Mouse (Mus musculus): ENCODE measurements around the gene Sorbs2. TPM values are rescaled to one million over a fixed set of nuclear protein-coding genes. Genes with fewer than 3 reads are reported as not detected.

The Sorbs2 gene
- polyA plus RNA-seq, 1 experiment from 2014 or later, result 23.9 TPM

- Histone ChIP-seq H3K4me1 (replicated peaks; ENCODE audit: control insufficient read depth, insufficient read depth, low read length) (no peaks in the 10 kb centered on the region), H3K9me3 (ENCODE audit: control insufficient read depth, low read length) (no peaks in the 10 kb centered on the region), H3K27ac (ENCODE audit: low read length) (no peak overlapping the region), H3K4me2 (ENCODE audit: low read depth, low read length) (no peak overlapping the region), H3K9ac (ENCODE audit: low read length) (no peak overlapping the region), H3K36me3 (ENCODE audit: control insufficient read depth, insufficient read depth, low read length) (no peaks in the 10 kb centered on the region), H3K27me3 (ENCODE audit: control insufficient read depth, insufficient read depth, low read depth, low read length) (no peaks in the 10 kb centered on the region), H3K4me3 (ENCODE audit: low read length) (no peak overlapping the region)
- 71% methylated on average over 8 of the region's 8 CpGs for WGBS
- ATAC-seq (ENCODE audit: low read depth), result no peak
These were observed 226.5 kb downstream of the Sorbs2 start for GRCm38 (mm10) chr8:45734071-45734470.

DNA sequence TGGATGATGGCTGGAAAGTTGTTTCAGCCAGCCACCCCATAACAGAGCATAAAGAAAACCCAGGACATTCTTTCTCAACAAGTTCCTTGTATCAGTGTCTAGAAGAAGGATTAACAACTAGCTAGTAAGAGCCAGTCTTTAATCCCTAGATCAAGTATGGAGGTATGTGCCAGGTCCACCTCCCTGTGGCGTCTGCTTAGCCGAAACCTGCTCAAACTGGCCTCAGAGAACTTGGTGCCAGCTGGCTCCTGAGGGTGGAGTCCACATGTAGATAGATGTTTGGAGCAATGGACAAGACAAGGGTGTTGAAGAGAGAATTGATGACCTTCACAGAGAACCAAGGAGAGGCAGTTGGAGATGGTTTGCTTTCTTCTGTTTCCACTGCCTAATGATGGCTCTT, 229.7 kb downstream of the Sorbs2 start:
- H3K27ac ChIP-seq (ENCODE audit: low read length), result no peak overlapping the region
- H3K9ac ChIP-seq (ENCODE audit: low read length), result no peak overlapping the region
- no peak for ATAC-seq (ENCODE audit: low read depth)
- H3K4me1 ChIP-seq (replicated peaks; ENCODE audit: control insufficient read depth, insufficient read depth, low read length), result no peaks in the 10 kb centered on the region
- no peaks in the 10 kb centered on the region for H3K9me3 ChIP-seq (ENCODE audit: control insufficient read depth, low read length)
- H3K36me3 ChIP-seq (ENCODE audit: control insufficient read depth, insufficient read depth, low read length), result no peaks in the 10 kb centered on the region
- no peak overlapping the region for H3K4me3 ChIP-seq (ENCODE audit: low read length)
- no peak overlapping the region for H3K4me2 ChIP-seq (ENCODE audit: low read depth, low read length)
- 84% methylated on average over 2 of the region's 2 CpGs for WGBS
- H3K27me3 ChIP-seq (ENCODE audit: control insufficient read depth, insufficient read depth, low read depth, low read length), result no peaks in the 10 kb centered on the region

DNA sequence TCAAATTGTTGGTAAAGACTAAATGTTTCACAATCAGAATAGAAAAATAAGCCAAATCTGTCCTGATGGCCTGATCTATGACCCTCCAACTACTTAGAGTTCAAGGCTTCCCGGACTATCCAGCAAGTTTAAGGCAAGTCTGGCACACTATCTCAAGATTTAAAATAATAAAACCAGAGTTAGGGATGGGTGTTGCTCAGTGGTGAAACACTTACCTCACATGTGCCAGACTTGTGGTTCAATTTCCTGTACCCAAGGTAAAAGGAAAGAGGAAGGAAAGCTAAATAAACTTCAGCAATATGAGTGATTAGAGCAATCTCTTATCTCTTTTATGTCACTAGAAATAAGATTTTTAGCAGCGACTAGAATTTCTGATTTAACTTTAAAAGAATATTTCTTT, 235.7 kb downstream of the Sorbs2 start:
- Histone ChIP-seq H3K4me1 (replicated peaks; ENCODE audit: control insufficient read depth, insufficient read depth, low read length) (no peaks in the 10 kb centered on the region), H3K9ac (ENCODE audit: low read length) (no peak overlapping the region), H3K4me3 (ENCODE audit: low read length) (no peak overlapping the region), H3K9me3 (ENCODE audit: control insufficient read depth, low read length) (no peaks in the 10 kb centered on the region), H3K27ac (ENCODE audit: low read length) (no peak overlapping the region), H3K36me3 (ENCODE audit: control insufficient read depth, insufficient read depth, low read length) (no peaks in the 10 kb centered on the region), H3K4me2 (ENCODE audit: low read depth, low read length) (no peak overlapping the region), H3K27me3 (ENCODE audit: control insufficient read depth, insufficient read depth, low read depth, low read length) (no peaks in the 10 kb centered on the region)
- 65% methylated on average over 2 of the region's 2 CpGs for WGBS
- no peak for ATAC-seq (ENCODE audit: low read depth)

GRCm38 (mm10) chr8:45743739-45744138, 236.2 kb downstream of the Sorbs2 start:
- Histone ChIP-seq H3K27ac (ENCODE audit: low read length) (no peak overlapping the region), H3K4me2 (ENCODE audit: low read depth, low read length) (no peak overlapping the region), H3K4me3 (ENCODE audit: low read length) (no peak overlapping the region), H3K9ac (ENCODE audit: low read length) (no peak overlapping the region), H3K27me3 (ENCODE audit: control insufficient read depth, insufficient read depth, low read depth, low read length) (no peaks in the 10 kb centered on the region), H3K9me3 (ENCODE audit: control insufficient read depth, low read length) (no peaks in the 10 kb centered on the region), H3K4me1 (replicated peaks; ENCODE audit: control insufficient read depth, insufficient read depth, low read length) (no peaks in the 10 kb centered on the region), H3K36me3 (ENCODE audit: control insufficient read depth, insufficient read depth, low read length) (no peaks in the 10 kb centered on the region)
- no peak for ATAC-seq (ENCODE audit: low read depth)

DNA sequence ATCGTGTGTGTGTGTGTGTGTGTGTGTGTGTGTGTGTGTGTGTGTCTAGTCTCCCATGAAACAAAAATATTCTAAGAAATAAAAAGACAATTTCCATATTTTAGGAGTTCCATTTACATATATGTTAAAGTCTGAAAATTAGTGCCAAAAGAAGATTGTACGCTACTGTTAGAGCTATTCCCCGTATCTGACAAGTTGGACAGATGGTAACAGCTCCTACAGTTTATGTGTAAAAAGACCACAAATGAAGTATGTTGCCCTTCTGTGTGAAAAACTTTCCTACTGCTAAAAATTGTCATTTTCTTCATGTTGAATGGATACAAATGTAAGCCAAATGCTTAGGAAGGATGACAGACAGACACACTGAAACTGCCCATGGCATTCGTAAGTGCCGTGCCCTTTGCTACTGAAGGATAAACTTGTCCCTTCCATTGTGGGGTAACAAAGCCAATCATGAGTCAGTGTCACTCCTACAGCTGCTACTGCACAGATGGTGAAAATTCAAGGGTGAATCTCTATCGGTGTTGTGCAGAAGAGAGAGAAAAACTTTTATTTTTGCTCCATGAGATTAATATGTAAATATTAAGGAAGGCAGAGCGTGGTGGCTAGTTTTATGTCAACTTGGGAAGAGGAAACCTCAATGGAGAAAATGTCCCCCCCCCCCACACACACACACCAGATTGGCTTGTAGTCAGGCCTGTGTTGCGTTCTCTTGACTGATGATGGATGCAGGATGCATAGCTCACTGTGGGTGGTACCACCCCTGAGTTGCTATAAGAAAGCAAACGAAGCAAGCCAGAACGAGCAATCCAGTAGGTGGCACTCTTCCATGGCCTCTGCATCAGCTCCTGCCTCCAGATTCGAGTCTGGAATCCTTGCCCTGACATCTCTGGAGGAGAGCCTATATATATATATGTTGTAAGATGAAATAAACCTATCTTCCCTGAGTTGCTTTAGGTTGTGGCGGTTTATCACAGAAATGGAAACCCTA, 244.2 kb downstream of the Sorbs2 start:
- Histone ChIP-seq H3K4me3 (ENCODE audit: low read length) (no peak overlapping the region), H3K27ac (ENCODE audit: low read length) (no peak overlapping the region), H3K9ac (ENCODE audit: low read length) (no peak overlapping the region), H3K4me1 (replicated peaks; ENCODE audit: control insufficient read depth, insufficient read depth, low read length) (no peaks in the 10 kb centered on the region), H3K4me2 (ENCODE audit: low read depth, low read length) (no peak overlapping the region), H3K36me3 (ENCODE audit: control insufficient read depth, insufficient read depth, low read length) (no peaks in the 10 kb centered on the region), H3K27me3 (ENCODE audit: control insufficient read depth, insufficient read depth, low read depth, low read length) (no peaks in the 10 kb centered on the region), H3K9me3 (ENCODE audit: control insufficient read depth, low read length) (no peaks in the 10 kb centered on the region)
- no peak for ATAC-seq (ENCODE audit: low read depth)
- WGBS, result 68% methylated on average over 12 of the region's 12 CpGs

DNA sequence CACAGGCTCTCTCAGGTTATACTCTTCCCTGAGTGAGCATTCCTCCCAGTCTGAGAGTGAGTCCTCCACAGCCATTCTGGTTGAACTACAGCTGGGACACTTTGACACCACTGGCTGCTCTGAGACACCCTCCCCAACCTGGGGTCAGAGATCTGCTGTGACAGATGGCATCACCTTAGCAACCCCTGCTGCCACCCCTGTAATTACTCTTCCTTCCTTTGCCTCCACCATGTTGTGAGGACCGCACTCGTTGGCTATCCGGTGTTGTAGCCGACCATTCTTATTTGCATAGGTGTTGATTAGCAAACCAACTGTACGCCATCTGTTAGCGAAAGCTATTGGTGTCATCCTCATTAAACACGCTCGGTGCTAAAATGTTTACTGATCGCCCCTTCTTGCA, 247.9 kb downstream of the Sorbs2 start:
- no peak overlapping the region for H3K4me3 ChIP-seq (ENCODE audit: low read length)
- no peak overlapping the region for H3K4me2 ChIP-seq (ENCODE audit: low read depth, low read length)
- no peaks in the 10 kb centered on the region for H3K27me3 ChIP-seq (ENCODE audit: control insufficient read depth, insufficient read depth, low read depth, low read length)
- no peak overlapping the region for H3K27ac ChIP-seq (ENCODE audit: low read length)
- no peak for ATAC-seq (ENCODE audit: low read depth)
- WGBS, result 87% methylated on average over 9 of the region's 9 CpGs
- no peaks in the 10 kb centered on the region for H3K4me1 ChIP-seq (replicated peaks; ENCODE audit: control insufficient read depth, insufficient read depth, low read length)
- no peak overlapping the region for H3K9ac ChIP-seq (ENCODE audit: low read length)
- no peaks in the 10 kb centered on the region for H3K36me3 ChIP-seq (ENCODE audit: control insufficient read depth, insufficient read depth, low read length)
- no peaks in the 10 kb centered on the region for H3K9me3 ChIP-seq (ENCODE audit: control insufficient read depth, low read length)

DNA sequence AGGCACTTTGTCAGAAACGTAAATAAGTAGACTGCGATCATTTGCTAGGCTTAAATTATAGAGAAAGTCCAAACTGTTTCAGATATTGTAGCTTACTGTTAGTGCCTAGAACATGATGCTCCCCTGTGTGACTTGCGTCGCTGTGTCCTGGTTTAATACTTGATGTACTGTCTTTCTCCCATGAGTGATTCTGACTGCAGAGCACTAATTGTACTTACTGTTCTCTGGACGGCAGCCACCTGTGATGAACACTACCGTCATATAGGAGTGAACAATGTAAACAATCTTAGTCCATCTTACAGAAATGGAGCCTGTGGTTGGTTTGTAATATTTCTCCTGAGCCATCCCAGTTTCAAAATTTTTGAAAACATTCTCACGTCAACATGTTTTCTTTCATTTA, 248.4 kb downstream of the Sorbs2 start:
- Histone ChIP-seq H3K4me3 (ENCODE audit: low read length) (no peak overlapping the region), H3K4me2 (ENCODE audit: low read depth, low read length) (no peak overlapping the region), H3K27ac (ENCODE audit: low read length) (no peak overlapping the region), H3K4me1 (replicated peaks; ENCODE audit: control insufficient read depth, insufficient read depth, low read length) (peaks cover under 1% of the 10 kb centered on the region; the same call in 1 of the 2 replicates), H3K36me3 (ENCODE audit: control insufficient read depth, insufficient read depth, low read length) (no peaks in the 10 kb centered on the region), H3K9ac (ENCODE audit: low read length) (no peak overlapping the region), H3K27me3 (ENCODE audit: control insufficient read depth, insufficient read depth, low read depth, low read length) (no peaks in the 10 kb centered on the region), H3K9me3 (ENCODE audit: control insufficient read depth, low read length) (no peaks in the 10 kb centered on the region)
- WGBS, result 71% methylated on average over 7 of the region's 7 CpGs
- no peak for ATAC-seq (ENCODE audit: low read depth)

DNA sequence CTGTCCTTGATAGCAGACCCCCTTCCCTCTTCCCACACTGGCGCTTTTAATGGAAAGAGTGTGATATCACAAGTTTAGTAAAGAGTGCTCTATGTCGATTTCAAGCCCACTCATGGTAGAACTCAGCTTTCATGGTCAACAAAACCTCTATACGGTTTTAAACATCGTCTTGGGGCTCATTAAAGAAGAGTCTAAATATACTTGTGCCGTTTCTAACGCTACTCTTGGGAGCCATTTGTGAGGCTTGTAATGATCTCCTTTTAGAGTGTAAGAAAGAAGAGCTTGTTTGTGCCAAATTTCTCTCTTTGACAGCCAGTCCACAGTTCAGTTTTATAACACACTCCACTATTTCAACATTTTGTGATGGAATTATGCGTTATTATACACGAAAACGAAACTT, 253.0 kb downstream of the Sorbs2 start:
- Histone ChIP-seq H3K4me2 (ENCODE audit: low read depth, low read length) (no peak overlapping the region), H3K27ac (ENCODE audit: low read length) (no peak overlapping the region), H3K4me3 (ENCODE audit: low read length) (no peak overlapping the region), H3K9ac (ENCODE audit: low read length) (no peak overlapping the region), H3K4me1 (replicated peaks; ENCODE audit: control insufficient read depth, insufficient read depth, low read length) (peaks cover 9% of the 10 kb centered on the region; the same call in 1 of the 2 replicates), H3K27me3 (ENCODE audit: control insufficient read depth, insufficient read depth, low read depth, low read length) (no peaks in the 10 kb centered on the region), H3K9me3 (ENCODE audit: control insufficient read depth, low read length) (no peaks in the 10 kb centered on the region), H3K36me3 (ENCODE audit: control insufficient read depth, insufficient read depth, low read length) (no peaks in the 10 kb centered on the region)
- 65% methylated on average over 9 of the region's 9 CpGs for WGBS
- ATAC-seq (ENCODE audit: low read depth), result no peak

DNA sequence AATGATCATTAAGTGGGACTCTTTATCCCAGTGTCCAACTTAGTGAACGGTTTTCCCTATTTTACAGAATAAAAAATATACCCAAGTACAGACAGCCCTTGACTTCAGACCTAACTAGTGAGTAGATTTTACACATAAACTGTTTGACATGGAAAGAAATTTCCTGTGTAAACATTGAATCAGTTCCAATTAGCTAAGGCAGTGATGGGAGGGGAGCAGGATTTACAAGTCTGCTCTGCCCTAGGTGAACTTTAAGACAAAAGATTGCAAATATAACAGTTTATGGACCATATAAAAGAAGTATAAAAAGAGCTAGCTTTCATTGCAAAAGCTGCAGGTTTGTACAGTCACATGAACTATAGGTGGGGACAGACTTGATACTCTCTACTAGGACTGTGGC, 253.5 kb downstream of the Sorbs2 start:
- no peak for ATAC-seq (ENCODE audit: low read depth)
- H3K27me3 ChIP-seq (ENCODE audit: control insufficient read depth, insufficient read depth, low read depth, low read length), result no peaks in the 10 kb centered on the region
- no peaks in the 10 kb centered on the region for H3K36me3 ChIP-seq (ENCODE audit: control insufficient read depth, insufficient read depth, low read length)
- H3K4me3 ChIP-seq (ENCODE audit: low read length), result no peak overlapping the region
- H3K9me3 ChIP-seq (ENCODE audit: control insufficient read depth, low read length), result no peaks in the 10 kb centered on the region
- H3K4me1 ChIP-seq (replicated peaks; ENCODE audit: control insufficient read depth, insufficient read depth, low read length), result peaks cover 9% of the 10 kb centered on the region; the same call in 1 of the 2 replicates
- no peak overlapping the region for H3K4me2 ChIP-seq (ENCODE audit: low read depth, low read length)
- no peak overlapping the region for H3K27ac ChIP-seq (ENCODE audit: low read length)
- 44% methylated on average over 1 of the region's 1 CpGs for WGBS
- H3K9ac ChIP-seq (ENCODE audit: low read length), result no peak overlapping the region

All from lung, embryonic 16.5 days (tissue).